Mouse (Mus musculus) kidney, postnatal 4 days (tissue): Measurements from ENCODE around the gene Nsmce3.
A peak's percentile ranks its signal among the peaks of the same experiment; 100 is the strongest.

Experiments
- DNase-seq, 2 experiments: peaks; one replicate each; pipeline ENCODE4 v3.0.0; 2021; ENCODE audit warnings: mixed read lengths in 2 of 2

The Nsmce3 gene

GRCm38 (mm10) chr7:64872743-64873241, at the start of gene Nsmce3:
Gene Nsmce3, minus strand, starts transcription at chr7:64872997.
- peak; percentile 98 for DNase-seq

GRCm38 (mm10) chr7:64921189-64921588, 48.4 kb upstream of the Nsmce3 start:
- no peak for DNase-seq

GRCm38 (mm10) chr7:64920735-64921134, 47.9 kb upstream of the Nsmce3 start:
- DNase-seq: no peak

DNA sequence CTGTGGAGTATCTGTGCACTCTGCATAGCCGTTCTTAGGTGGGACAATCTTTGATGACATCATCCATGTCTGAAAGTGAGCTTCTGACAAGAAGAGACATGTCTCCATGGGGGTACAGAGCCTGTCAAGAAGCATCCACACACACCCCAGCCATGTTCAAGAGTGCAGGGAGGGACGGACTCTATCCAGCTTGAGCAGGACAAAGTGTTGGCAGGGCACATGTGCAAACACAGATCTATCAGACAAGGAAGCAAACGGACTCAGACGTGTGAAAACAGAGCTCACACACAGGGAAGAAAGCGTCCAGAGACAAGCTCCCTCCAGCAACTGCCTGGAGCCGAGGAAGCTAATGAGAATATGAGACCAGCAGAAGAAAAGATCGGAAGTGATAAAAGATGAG, 43.9 kb upstream of the Nsmce3 start:
- DNase-seq: no peak

- no peak for DNase-seq
Measured at GRCm38 (mm10) chr7:64915121-64915520, 42.3 kb upstream of the Nsmce3 start.

DNA sequence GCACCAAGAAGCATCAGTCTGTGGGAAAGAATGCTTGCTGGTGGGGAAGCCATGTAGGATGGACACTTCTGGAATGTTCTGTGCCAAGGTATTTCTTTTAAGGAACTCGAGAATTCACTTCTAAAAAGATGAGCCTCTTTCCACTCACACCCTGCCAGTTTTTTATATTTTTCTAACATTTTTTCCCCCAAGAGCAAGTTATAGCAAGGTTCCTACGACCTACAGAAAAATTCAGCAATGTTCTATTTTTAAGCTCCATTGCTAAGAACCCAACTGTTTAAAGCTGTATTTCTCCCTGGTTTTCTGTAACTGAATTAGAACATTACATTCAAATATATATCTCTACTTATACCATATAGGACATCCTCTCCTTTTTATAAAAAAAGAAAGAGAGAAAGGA, 39.1 kb upstream of the Nsmce3 start:
- DNase-seq: no peak

GRCm38 (mm10) chr7:64910208-64910607, 37.4 kb upstream of the Nsmce3 start:
- no peak for DNase-seq

- no peak for DNase-seq
Measured at GRCm38 (mm10) chr7:64906955-64907354, 34.2 kb upstream of the Nsmce3 start.

DNA sequence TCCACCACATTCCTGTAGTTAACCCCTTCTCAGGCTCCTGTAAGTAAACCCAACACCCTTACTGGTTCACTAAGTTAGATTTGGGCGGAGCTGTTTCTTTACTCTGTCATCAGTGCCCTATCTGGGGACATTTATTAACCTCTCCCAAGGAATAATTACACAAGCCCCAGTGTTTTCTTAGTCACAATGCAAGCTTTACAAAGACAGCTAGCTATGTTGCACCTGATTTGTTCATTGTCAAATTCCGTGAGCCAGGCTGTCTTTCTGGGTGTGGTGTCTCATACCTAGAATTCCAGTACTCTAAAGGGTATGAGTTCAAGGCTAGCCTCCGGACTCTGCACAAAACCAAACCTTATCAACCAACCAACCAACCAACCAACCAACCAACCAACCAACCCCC, 32.7 kb upstream of the Nsmce3 start:
- DNase-seq: no peak

GRCm38 (mm10) chr7:64900249-64900648, 27.5 kb upstream of the Nsmce3 start:
- no peak for DNase-seq

GRCm38 (mm10) chr7:64896587-64896986, 23.8 kb upstream of the Nsmce3 start:
- DNase-seq: no peak

GRCm38 (mm10) chr7:64895685-64896101, 22.9 kb upstream of the Nsmce3 start:
- DNase-seq: no peak

- DNase-seq: no peak
Measured at GRCm38 (mm10) chr7:64891139-64891538, 18.3 kb upstream of the Nsmce3 start.

DNA sequence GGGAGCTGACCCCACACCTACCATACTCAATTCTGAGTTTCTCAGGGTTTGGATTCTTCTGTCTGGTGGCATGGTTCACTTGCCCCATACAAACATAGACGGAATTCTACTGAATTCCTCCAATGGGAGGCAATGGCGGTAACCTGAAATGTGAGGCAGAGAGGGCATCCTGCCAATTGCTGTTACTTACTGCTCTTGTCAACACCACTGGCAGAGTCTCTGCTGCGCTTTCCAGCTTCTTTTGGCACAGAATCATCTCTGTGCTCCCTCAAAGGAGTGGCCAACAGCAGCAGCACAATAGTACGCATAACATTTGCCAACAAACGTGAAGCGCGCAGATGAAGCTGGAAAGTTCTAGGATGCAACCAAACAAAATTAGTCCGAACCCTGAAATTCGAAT, 17.1 kb upstream of the Nsmce3 start:
- DNase-seq: peak in 1 of 2 experiments; percentile 5

GRCm38 (mm10) chr7:64884187-64884862, 11.5 kb upstream of the Nsmce3 start:
- no peak for DNase-seq

GRCm38 (mm10) chr7:64882243-64882642, 9.4 kb upstream of the Nsmce3 start:
- DNase-seq: no peak

GRCm38 (mm10) chr7:64881387-64881786, 8.6 kb upstream of the Nsmce3 start:
- no peak for DNase-seq

- DNase-seq: no peak
Measured at GRCm38 (mm10) chr7:64880415-64880814, 7.6 kb upstream of the Nsmce3 start.

DNA sequence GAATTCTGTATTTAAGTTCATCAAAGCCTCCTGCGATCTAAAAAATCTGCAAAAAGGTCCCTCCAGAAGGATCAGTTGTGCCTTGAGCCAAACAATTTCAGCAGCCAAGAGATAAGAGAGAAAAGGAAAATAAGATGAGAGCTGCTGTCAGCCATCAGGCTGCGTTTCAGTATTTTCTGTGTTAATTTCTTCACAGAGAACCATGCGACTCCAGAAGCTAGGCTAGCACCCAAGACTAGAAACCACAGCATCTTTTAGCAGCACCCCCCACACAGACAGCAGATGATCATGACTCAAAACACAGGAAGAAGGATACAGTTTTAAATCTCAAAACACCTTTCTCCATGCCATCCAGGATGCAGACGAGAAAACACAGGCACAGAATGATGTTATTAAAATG, 2.1 kb upstream of the Nsmce3 start:
- DNase-seq: no peak

- peak; percentile 22 to 34 for DNase-seq
Measured at GRCm38 (mm10) chr7:64873266-64873665, 469 bp upstream of the Nsmce3 start.

DNA sequence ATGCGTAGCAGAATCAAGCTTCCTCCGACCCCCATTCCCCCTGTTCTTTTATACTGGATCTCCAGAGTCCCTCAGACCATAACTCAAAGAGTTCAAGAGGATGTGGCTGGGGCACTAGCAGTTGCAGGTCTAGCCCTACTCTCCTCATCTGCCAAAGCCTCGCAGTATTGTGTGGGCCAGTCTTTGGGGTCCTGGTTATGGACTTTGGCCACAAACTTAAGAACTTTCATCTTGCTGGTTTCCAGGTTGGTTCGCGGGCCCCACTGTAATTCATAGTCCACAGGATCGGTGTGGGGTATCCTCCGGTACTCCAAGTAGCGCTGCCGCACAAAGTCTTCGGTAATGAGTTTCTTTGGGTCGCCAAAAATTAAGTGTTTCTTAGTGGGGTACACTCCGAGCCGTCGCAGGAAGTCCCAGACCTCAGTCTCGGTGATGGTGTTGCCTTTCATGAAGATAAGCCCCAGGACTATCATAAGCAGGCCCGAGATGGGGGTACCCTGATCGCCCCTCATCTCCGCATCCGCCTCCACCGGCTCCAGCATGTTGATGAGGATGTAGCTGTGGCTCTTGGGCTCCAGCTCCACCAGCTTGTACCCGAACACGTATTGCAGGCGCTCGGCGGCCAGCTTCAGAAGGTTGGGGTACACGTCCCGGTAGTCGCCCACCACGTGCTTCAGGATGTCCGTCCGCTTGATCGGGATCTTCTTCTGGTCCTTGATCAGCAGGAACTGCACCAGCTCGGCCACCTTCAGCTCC, 632 bp downstream of the Nsmce3 start:
- DNase-seq: no peak

GRCm38 (mm10) chr7:64869549-64870065, 3.2 kb downstream of the Nsmce3 start:
- no peak for DNase-seq

DNA sequence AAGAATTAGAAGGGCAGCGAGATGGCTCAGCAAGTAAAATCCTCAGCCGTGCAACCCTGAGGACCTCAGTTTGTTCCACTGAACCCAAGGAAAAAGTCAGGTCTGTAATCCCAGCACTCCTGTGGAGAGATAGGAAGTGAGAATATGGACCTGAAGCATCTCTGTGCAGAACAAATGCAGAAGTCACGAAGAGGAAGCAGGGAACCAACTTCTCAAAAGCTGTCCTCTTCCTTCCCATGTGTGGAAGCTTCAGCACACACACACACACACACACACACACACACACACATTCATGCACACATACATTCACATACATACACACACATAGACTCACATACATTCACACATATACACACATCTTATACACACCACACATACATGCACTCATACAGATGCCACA, 9.3 kb downstream of the Nsmce3 start:
- DNase-seq: no peak

DNA sequence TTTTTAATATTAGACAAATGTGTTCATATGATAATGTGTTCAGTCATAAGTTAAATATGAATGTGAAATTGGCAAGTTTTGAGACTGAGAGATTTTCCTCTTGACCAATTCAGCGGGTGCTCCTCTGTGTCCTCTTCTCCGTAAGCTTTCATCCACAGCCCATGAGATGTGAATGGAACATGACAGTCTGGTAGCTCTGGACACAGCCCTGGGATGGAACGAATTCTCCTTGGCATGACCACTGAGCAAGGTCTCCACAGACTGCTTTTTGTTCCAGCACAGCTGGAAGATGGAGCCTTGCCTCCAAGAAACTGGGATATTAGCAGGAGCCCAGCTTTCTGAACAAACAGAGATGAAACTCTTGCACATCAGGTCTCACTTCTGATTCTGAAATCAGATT, 9.8 kb downstream of the Nsmce3 start:
- DNase-seq: no peak
